Mouse (Mus musculus) cerebral cortex, adult 2 months (tissue): ENCODE data around the gene Ptpra.

ENCODE experiments used
- WGBS: fragments of 180-500 bp; shearing (Covaris S2); methylation state at CpG from one replicate; pipeline ENCODE4 v1.1.7; 2018; 5-methylcytosine and 5-hydroxymethylcytosine counted together

The Ptpra gene

DNA sequence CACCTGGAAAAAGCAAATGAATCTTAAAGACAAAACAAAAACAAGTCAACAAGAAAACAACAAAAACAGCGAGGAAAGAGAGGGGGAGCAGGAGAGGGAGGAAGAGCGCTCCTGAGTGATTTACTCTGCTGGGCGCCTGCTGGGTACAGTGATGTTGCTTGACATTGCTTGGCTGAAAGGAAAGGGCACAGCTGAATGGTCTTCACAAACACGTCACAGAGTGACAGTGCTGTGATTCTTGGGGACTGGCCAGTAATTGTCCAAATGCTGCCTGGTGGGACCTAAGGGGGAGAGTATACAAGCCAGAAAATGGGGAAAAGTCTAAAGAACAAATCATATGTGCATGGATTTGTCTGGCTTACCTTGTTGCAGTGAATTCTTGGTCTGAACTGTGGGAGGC, 152.1 kb downstream of the Ptpra start:
- 79% methylated on average over 4 of the region's 4 CpGs for WGBS
